Mouse (Mus musculus): ENCODE results near the gene Dnajc22.

GRCm38 (mm10) chr15:99049473-99050253, 43.3 kb upstream of the Dnajc22 start:
- TF ChIP-seq FLI1 (IDR thresholded peaks at IDR 0.05; ENCODE audit: low read length) (no peak), GATA1 (IDR thresholded peaks at IDR 0.05; ENCODE audit: borderline replicate concordance, low read length) (no peak)
